Mouse (Mus musculus) cerebellum, postnatal 10 days (tissue): Measurements from ENCODE around the gene Smg9.

Experiments used
- DNase-seq, 2 experiments: peaks; one replicate each; pipeline ENCODE4 v3.0.0; 2021; ENCODE audit warnings: mixed read lengths in 2 of 2

Gene Smg9

GRCm38 (mm10) chr7:24399256-24400081 lies at the start of gene Smg9:
TSS of gene Smg9 (plus strand) at chr7:24399619.
- DNase-seq, result peak; percentile 96 to 99

GRCm38 (mm10) chr7:24355646-24356045 lies 43.8 kb upstream of the Smg9 start:
- no peak for DNase-seq

- no peak for DNase-seq
These were observed 43.3 kb upstream of the Smg9 start for GRCm38 (mm10) chr7:24356081-24356480.

GRCm38 (mm10) chr7:24357899-24358298 lies 41.5 kb upstream of the Smg9 start:
- DNase-seq, result peak; percentile 25 to 38

GRCm38 (mm10) chr7:24359269-24359668 lies 40.1 kb upstream of the Smg9 start:
- no peak for DNase-seq

GRCm38 (mm10) chr7:24361001-24361400 lies 38.4 kb upstream of the Smg9 start:
- no peak for DNase-seq

GRCm38 (mm10) chr7:24363228-24363627 lies 36.2 kb upstream of the Smg9 start:
- peak; percentile 72 to 78 for DNase-seq

- peak; percentile 92 to 96 for DNase-seq
These were observed 34.6 kb upstream of the Smg9 start for GRCm38 (mm10) chr7:24364827-24365226.

GRCm38 (mm10) chr7:24365258-24366014 lies 34.0 kb upstream of the Smg9 start:
- DNase-seq, result no peak

GRCm38 (mm10) chr7:24366716-24367632 lies 32.4 kb upstream of the Smg9 start:
- no peak for DNase-seq

GRCm38 (mm10) chr7:24368226-24368625 lies 31.2 kb upstream of the Smg9 start:
- no peak for DNase-seq

GRCm38 (mm10) chr7:24368946-24369345 lies 30.5 kb upstream of the Smg9 start:
- DNase-seq, result no peak

GRCm38 (mm10) chr7:24369731-24370541 lies 29.5 kb upstream of the Smg9 start, which contains the start of gene Kcnn4:
TSS of gene Kcnn4 (plus strand) at chr7:24370263.
- no peak for DNase-seq

GRCm38 (mm10) chr7:24371012-24371808 lies 28.2 kb upstream of the Smg9 start:
- no peak for DNase-seq

- DNase-seq, result no peak
These were observed 27.6 kb upstream of the Smg9 start for GRCm38 (mm10) chr7:24371809-24372145.

- DNase-seq, result no peak
These were observed 27.1 kb upstream of the Smg9 start for GRCm38 (mm10) chr7:24372300-24372699.

GRCm38 (mm10) chr7:24372786-24373185 lies 26.6 kb upstream of the Smg9 start:
- no peak for DNase-seq

GRCm38 (mm10) chr7:24373538-24374379 lies 25.7 kb upstream of the Smg9 start:
- DNase-seq, result peak; percentile 64 to 68

GRCm38 (mm10) chr7:24376456-24376855 lies 23.0 kb upstream of the Smg9 start:
- no peak for DNase-seq
